Mouse (Mus musculus): ENCODE measurements around the gene Hoxb4. TPM values are rescaled to one million over a fixed set of nuclear protein-coding genes. Genes with fewer than 3 reads are reported as not detected.

Hoxb4 gene
- polyA plus RNA-seq (2015; fragmentation: Nextera tagmentation; extraction: Ambion mirVana), result not detected in 2 replicates

GRCm38 (mm10) chr11:96317608-96318367, at the start of gene Hoxb4:
Gene Hoxb4, plus strand, starts transcription at chr11:96318267.
- no peak for ATAC-seq
- WGBS, result 2% methylated on average over 28 of the region's 28 CpGs

GRCm38 (mm10) chr11:96269869-96270268, 48.2 kb upstream of the Hoxb4 start:
- Histone ChIP-seq H3K4me1 (replicated peaks; ENCODE audit: control insufficient read depth, insufficient read depth, low read length) (peaks cover 4% of the 10 kb centered on the region), H3K9me3 (ENCODE audit: control insufficient read depth, low read length) (no peaks in the 10 kb centered on the region), H3K9ac (replicated peaks; ENCODE audit: low read depth, low read length) (no peak overlapping the region), H3K36me3 (ENCODE audit: control insufficient read depth, insufficient read depth) (no peaks in the 10 kb centered on the region), H3K27me3 (replicated peaks; ENCODE audit: control insufficient read depth, insufficient read depth, low read length) (peaks cover 96% of the 10 kb centered on the region), H3K4me3 (replicated peaks; ENCODE audit: low read length) (no peak overlapping the region), H3K4me2 (ENCODE audit: low read length) (no peak overlapping the region), H3K27ac (ENCODE audit: low read length) (no peak overlapping the region)
- WGBS, result under 1% methylated on average over 19 of the region's 19 CpGs
- ATAC-seq, result no peak

More at GRCm38 (mm10) chr11:96317608-96318367, at the start of gene Hoxb4:
- Histone ChIP-seq H3K9ac (replicated peaks; ENCODE audit: low read depth, low read length) (no peak within 1 kb of the TSS), H3K4me3 (replicated peaks; ENCODE audit: low read length) (no peak within 1 kb of the TSS), H3K9me3 (ENCODE audit: control insufficient read depth, low read length) (no peaks in the 10 kb centered on the region), H3K27me3 (replicated peaks; ENCODE audit: control insufficient read depth, insufficient read depth, low read length) (peaks cover 95% of the 10 kb centered on the region), H3K27ac (ENCODE audit: low read length) (no peak within 1 kb of the TSS), H3K36me3 (ENCODE audit: control insufficient read depth, insufficient read depth) (no peaks in the 10 kb centered on the region), H3K4me2 (ENCODE audit: low read length) (peak within 1 kb of the TSS; percentile 5; the same call in 1 of the 2 replicates), H3K4me1 (replicated peaks; ENCODE audit: control insufficient read depth, insufficient read depth, low read length) (no peaks in the 10 kb centered on the region)

GRCm38 (mm10) chr11:96270996-96271540, 47.0 kb upstream of the Hoxb4 start, which contains the start of gene Hoxb9:
Gene Hoxb9, plus strand, starts transcription at chr11:96271457.
- Histone ChIP-seq H3K27ac (ENCODE audit: low read length) (no peak within 1 kb of the TSS), H3K4me2 (ENCODE audit: low read length) (no peak within 1 kb of the TSS), H3K36me3 (ENCODE audit: control insufficient read depth, insufficient read depth) (no peaks in the 10 kb centered on the region), H3K4me3 (replicated peaks; ENCODE audit: low read length) (0 out of 2 replicates have a peak within 1 kb of the TSS, but pooled peaks have one; percentile 13), H3K27me3 (replicated peaks; ENCODE audit: control insufficient read depth, insufficient read depth, low read length) (peaks cover 96% of the 10 kb centered on the region), H3K9ac (replicated peaks; ENCODE audit: low read depth, low read length) (no peak within 1 kb of the TSS), H3K9me3 (ENCODE audit: control insufficient read depth, low read length) (no peaks in the 10 kb centered on the region), H3K4me1 (replicated peaks; ENCODE audit: control insufficient read depth, insufficient read depth, low read length) (peaks cover 4% of the 10 kb centered on the region)
- no peak for ATAC-seq
- WGBS, result under 1% methylated on average over 40 of the region's 40 CpGs

- WGBS, result under 1% methylated on average over 52 of the region's 52 CpGs
- H3K4me2 ChIP-seq (ENCODE audit: low read length), result no peak overlapping the region
- H3K4me1 ChIP-seq (replicated peaks; ENCODE audit: control insufficient read depth, insufficient read depth, low read length), result peaks cover 4% of the 10 kb centered on the region
- H3K9me3 ChIP-seq (ENCODE audit: control insufficient read depth, low read length), result no peaks in the 10 kb centered on the region
- H3K27me3 ChIP-seq (replicated peaks; ENCODE audit: control insufficient read depth, insufficient read depth, low read length), result peaks cover 96% of the 10 kb centered on the region
- no peak overlapping the region for H3K4me3 ChIP-seq (replicated peaks; ENCODE audit: low read length)
- no peaks in the 10 kb centered on the region for H3K36me3 ChIP-seq (ENCODE audit: control insufficient read depth, insufficient read depth)
- H3K27ac ChIP-seq (ENCODE audit: low read length), result no peak overlapping the region
- H3K9ac ChIP-seq (replicated peaks; ENCODE audit: low read depth, low read length), result no peak overlapping the region
- ATAC-seq, result no peak
Measured at GRCm38 (mm10) chr11:96271541-96272011, 46.5 kb upstream of the Hoxb4 start.

GRCm38 (mm10) chr11:96272024-96272921, 45.8 kb upstream of the Hoxb4 start:
- Histone ChIP-seq H3K4me1 (replicated peaks; ENCODE audit: control insufficient read depth, insufficient read depth, low read length) (peaks cover 4% of the 10 kb centered on the region), H3K9me3 (ENCODE audit: control insufficient read depth, low read length) (no peaks in the 10 kb centered on the region), H3K9ac (replicated peaks; ENCODE audit: low read depth, low read length) (no peak overlapping the region), H3K27ac (ENCODE audit: low read length) (no peak overlapping the region), H3K36me3 (ENCODE audit: control insufficient read depth, insufficient read depth) (no peaks in the 10 kb centered on the region), H3K27me3 (replicated peaks; ENCODE audit: control insufficient read depth, insufficient read depth, low read length) (peaks cover 96% of the 10 kb centered on the region), H3K4me3 (replicated peaks; ENCODE audit: low read length) (0 out of 2 replicates have a peak overlapping the region, but pooled peaks have one; percentile 13), H3K4me2 (ENCODE audit: low read length) (no peak overlapping the region)
- WGBS, result under 1% methylated on average over 49 of the region's 58 CpGs
- no peak for ATAC-seq

- H3K36me3 ChIP-seq (ENCODE audit: control insufficient read depth, insufficient read depth), result no peaks in the 10 kb centered on the region
- H3K27ac ChIP-seq (ENCODE audit: low read length), result no peak overlapping the region
- no peak for ATAC-seq
- H3K4me2 ChIP-seq (ENCODE audit: low read length), result no peak overlapping the region
- H3K27me3 ChIP-seq (replicated peaks; ENCODE audit: control insufficient read depth, insufficient read depth, low read length), result peaks cover 98% of the 10 kb centered on the region
- no peaks in the 10 kb centered on the region for H3K9me3 ChIP-seq (ENCODE audit: control insufficient read depth, low read length)
- H3K4me3 ChIP-seq (replicated peaks; ENCODE audit: low read length), result no peak overlapping the region
- no peak overlapping the region for H3K9ac ChIP-seq (replicated peaks; ENCODE audit: low read depth, low read length)
- peaks cover 4% of the 10 kb centered on the region for H3K4me1 ChIP-seq (replicated peaks; ENCODE audit: control insufficient read depth, insufficient read depth, low read length)
- WGBS, result 2% methylated on average over 10 of the region's 10 CpGs
Measured at GRCm38 (mm10) chr11:96274428-96274827, 43.6 kb upstream of the Hoxb4 start.

- no peak overlapping the region for H3K4me3 ChIP-seq (replicated peaks; ENCODE audit: low read length)
- no peak overlapping the region for H3K9ac ChIP-seq (replicated peaks; ENCODE audit: low read depth, low read length)
- no peak overlapping the region for H3K27ac ChIP-seq (ENCODE audit: low read length)
- no peak for ATAC-seq
- no peak overlapping the region for H3K4me2 ChIP-seq (ENCODE audit: low read length)
- H3K4me1 ChIP-seq (replicated peaks; ENCODE audit: control insufficient read depth, insufficient read depth, low read length), result peaks cover 4% of the 10 kb centered on the region
- no peaks in the 10 kb centered on the region for H3K36me3 ChIP-seq (ENCODE audit: control insufficient read depth, insufficient read depth)
- peaks cover 94% of the 10 kb centered on the region for H3K27me3 ChIP-seq (replicated peaks; ENCODE audit: control insufficient read depth, insufficient read depth, low read length)
- no peaks in the 10 kb centered on the region for H3K9me3 ChIP-seq (ENCODE audit: control insufficient read depth, low read length)
- 5% methylated on average over 4 of the region's 4 CpGs for WGBS
Measured at GRCm38 (mm10) chr11:96275896-96276295, 42.2 kb upstream of the Hoxb4 start.

- WGBS, result 2% methylated on average over 35 of the region's 35 CpGs
- no peak for ATAC-seq
Measured at GRCm38 (mm10) chr11:96277151-96278044, 40.7 kb upstream of the Hoxb4 start.

More at GRCm38 (mm10) chr11:96277151-96278044, 40.7 kb upstream of the Hoxb4 start:
- H3K27ac ChIP-seq (ENCODE audit: low read length), result no peak overlapping the region
- no peak overlapping the region for H3K9ac ChIP-seq (replicated peaks; ENCODE audit: low read depth, low read length)
- H3K4me1 ChIP-seq (replicated peaks; ENCODE audit: control insufficient read depth, insufficient read depth, low read length), result peaks cover 2% of the 10 kb centered on the region; the same call in 1 of the 2 replicates
- H3K4me2 ChIP-seq (ENCODE audit: low read length), result no peak overlapping the region
- no peaks in the 10 kb centered on the region for H3K9me3 ChIP-seq (ENCODE audit: control insufficient read depth, low read length)
- no peak overlapping the region for H3K4me3 ChIP-seq (replicated peaks; ENCODE audit: low read length)
- H3K27me3 ChIP-seq (replicated peaks; ENCODE audit: control insufficient read depth, insufficient read depth, low read length), result peaks cover 92% of the 10 kb centered on the region
- H3K36me3 ChIP-seq (ENCODE audit: control insufficient read depth, insufficient read depth), result no peaks in the 10 kb centered on the region

Data from forebrain, embryonic 16.5 days (tissue).